Mouse (Mus musculus) cerebellum, adult 9-11 months (tissue): ENCODE data around the gene Tcaim.
"Not testable (repeated sequence)": the region's sequence is repeated elsewhere in the genome, so short reads cannot be mapped to it uniquely, and the experiment has no call there.

Experiments
- DNase-seq: peaks from one replicate; pipeline ENCODE4 v3.0.0; 2022

Tcaim gene

DNA sequence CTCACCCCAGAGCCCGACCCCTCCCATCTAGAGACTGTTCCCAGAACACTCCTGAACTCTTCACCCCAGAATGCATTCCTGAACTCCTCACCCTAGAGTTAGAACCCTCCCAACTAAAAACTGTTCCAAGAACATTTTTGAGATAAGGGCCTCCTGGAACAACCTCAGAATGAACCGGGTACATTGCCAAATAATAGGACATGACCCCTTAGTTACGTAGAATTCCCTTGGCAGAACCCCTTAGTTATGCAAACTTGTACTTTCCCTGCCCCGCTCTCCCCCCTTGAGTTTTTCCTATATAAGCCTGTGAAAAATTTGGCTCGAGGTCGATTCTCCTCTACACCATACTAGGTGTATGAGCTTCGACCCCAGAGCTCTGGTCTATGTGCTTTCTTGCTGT is 49.8 kb downstream of the Tcaim start:
- not testable (repeated sequence) for DNase-seq

DNA sequence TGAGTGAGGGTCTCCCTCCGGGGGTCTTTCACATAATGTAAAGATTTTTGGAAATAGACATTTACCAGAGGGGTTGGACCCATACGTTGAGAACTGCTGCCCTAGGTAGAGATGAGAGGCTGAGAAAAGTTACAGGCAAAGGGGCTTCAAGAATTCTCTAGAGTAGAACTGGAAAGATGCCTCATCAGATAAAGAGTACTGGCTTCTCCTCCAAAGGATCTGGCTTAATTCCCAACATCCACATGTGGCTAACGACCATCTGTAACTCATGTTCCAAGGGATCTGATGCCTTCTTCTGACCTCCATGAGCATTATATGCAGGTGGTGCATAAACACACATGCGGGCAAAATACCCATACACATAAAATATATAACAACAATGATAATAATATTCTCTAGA is 50.3 kb downstream of the Tcaim start:
- no peak for DNase-seq

DNA sequence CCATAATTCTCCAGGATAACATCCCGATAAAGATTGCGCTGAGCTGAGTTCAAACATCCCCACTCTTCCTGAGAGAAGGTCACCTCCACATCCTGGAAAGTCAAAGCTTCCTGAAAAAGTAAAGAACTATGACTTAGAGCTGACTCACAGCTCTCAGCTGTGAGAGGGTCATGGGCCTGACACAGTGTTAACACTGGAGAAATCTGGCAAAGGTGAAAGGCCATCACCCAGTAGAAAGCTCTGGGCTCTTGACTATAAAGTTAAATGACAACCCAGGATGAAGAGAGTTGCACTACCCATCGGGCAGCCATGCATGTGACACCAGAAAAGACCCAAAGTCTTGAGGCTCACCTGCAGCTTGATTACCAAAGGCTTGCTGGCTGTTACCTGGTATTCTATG is 51.4 kb downstream of the Tcaim start:
- no peak for DNase-seq

DNA sequence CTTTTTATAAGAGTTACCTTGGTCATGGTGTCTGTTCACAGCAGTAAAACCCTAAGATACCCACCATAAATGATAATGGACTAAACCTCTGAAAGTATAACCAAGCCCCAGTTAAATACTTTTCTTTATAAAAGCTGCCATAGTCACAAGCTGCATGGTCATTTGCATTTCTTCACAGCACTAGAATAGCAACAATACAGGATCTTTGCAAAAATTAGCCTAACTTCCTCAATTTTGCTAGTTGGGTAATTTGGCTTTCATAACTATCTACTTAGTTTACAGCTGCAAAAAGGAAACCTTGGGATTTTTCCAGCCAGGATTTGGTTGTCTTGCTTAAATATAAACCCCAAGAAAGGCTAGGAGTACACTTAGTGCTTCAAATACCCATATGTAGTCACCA is 55.4 kb downstream of the Tcaim start:
- no peak for DNase-seq

DNA sequence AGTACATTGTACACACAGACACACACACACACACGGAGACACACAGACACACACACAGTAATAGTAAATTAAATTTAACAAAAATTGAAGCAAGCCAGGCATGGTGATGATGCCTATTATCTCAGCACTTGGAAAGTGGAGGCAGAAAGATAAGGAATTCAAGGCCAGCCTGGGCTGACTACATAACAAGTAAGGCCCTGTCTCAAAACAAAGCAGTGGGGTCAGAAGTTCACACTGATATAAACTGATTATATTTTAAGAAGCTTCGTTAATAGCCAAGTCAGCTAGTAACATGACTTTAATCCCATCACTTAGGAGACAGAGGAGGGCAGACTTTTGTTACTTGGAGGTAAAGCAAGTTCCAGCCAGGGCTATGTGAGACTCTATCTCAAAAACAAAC is 58.4 kb downstream of the Tcaim start:
- no peak for DNase-seq

DNA sequence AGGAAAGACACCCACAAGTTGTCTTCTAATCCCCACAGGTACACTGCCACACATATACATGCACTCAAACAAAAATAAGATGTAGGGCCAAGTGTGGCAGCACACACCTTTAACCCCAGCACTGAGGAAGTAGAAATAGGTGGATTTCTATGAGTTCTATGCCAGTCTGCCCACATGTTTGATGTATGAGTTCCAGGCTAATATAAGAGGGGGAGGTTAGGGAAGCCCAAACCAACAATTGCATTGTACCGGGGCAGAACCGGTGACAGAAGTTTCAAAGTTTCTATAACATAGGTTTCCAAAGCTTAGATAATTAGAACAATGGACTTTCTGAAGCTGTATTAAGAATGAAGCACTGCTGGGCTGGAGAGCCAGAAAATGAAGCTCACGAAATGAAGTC is 59.5 kb downstream of the Tcaim start:
- no peak for DNase-seq

DNA sequence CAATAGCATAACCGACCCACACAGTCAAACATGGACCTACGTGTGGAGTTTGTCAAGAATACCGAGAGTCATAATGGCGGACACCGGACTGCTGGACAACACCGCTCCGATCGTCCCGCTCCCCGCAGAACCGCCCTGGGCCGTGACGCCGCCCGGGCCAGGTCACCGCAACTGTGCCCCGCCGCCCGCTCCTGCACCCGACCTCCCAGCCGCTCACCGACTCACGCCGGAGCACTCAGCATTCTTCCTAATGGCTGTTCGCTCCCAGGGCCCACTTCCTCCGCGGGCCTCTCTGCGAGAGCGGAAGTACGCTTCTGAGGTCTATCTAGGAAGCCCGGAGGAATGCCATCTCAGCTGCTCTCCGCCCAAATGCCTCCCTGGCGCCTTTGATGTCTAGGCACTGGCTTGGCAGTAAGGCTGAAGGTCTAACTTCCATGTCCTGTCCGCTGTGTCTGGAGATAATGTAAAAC is 60.4 kb downstream of the Tcaim start, which contains the start of gene Zfp445:
Gene Zfp445 (minus strand): TSS at position 310 of the 470 bp plus-strand sequence.
- peak; percentile 83 for DNase-seq

DNA sequence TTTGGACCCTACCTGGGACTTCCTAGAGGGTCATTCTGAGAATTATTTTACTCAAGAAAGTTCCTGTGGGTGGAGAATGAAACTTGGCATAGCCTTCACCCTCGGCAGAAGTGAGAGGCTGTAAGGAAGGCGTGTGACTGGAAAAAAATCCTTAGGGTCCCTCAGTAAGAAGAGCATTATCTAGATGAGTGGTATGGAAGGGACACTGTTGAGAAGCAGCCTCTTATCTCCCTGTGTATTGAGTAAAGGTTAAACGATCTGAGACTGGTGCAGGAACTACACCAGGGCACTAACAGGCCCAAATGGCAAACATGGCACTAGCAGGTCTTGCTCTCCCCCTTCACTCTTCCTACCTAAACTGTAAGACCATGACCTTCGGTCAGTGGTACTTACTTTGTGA is 60.9 kb downstream of the Tcaim start:
- no peak for DNase-seq

DNA sequence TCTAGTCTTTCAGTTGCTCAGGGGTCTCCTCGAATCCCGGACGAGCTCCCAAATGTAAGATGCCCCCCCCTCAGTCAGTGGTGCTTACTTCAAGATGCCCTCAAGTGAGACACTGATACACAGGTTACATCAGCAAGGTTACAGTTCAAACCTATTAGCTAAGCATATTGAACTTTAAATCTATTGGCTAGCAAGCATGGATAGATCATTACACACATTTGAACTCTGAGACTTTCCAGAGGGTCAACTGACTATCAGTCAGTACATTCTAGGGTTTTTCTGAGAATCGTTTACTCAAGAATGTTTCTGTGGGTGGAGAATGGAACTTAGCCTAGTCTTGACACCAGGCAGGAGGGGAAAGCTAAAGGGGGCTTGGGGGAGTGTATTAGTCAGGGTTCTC is 67.3 kb downstream of the Tcaim start:
- no peak for DNase-seq

DNA sequence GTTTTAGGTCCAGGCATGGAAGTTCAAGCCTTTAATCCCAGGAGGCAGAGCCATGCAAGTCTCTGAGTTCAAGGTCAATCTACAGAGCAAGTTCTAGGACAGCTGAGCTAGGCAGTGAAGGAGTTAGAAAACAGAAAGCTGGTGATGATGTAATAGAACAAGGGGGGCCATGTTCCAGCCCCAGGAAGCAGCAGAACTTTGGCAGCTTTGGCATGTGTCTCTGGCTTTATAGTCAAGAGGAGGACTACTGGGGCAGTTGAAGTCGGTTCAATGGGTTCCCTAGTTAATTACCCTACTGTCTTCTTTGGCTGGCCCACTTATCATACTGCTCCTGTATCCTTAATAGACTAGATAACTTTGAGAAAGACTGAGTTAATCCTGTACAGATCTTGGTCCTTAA is 69.3 kb downstream of the Tcaim start:
- DNase-seq, result no peak

DNA sequence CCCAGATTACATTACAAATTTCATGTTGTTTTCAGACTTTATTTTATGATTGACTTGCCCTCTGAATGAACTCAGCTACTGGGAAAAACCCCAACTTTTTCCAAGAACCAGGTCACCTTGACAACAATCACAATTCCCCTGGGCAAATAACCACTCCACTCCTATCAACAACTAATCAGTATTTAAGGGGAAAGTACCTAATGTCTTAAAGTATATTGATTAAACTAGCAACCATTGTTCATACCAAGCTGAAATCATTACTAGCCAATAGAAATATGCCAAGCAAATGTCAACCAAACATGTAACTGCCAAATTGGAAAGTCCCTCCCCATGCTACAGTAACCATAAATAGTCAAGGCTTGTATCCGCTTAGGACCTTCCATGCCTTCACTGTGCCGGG is 69.8 kb downstream of the Tcaim start:
- DNase-seq, result no peak

DNA sequence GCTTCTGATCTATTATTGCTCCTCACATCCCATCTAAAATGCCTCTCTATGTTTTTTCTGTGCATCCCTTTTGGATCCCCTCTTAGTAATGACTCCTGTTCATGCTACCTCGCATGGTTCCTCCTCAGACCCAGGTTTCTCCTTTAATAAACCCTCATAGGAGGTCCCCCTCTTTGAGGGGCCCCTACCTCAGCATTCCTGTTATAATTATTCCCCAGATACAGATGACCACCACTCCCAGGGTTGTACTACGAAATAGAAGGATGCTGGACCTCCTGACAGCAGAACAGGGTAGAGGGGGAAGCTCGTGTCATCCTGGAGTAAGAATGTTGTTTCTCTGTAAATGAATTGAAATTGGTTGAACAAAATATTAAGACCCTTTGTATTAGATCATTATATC is 80.0 kb downstream of the Tcaim start, which contains the start of gene Zkscan7:
Gene Zkscan7 (plus strand): TSS at position 301 of the 400 bp plus-strand sequence.
- DNase-seq, result no peak
